Mouse (Mus musculus) kidney, adult 9 months (tissue): ENCODE results near the gene Gm21704.
"Not testable (repeated sequence)": the region's sequence is repeated elsewhere in the genome, so short reads cannot be mapped to it uniquely, and the experiment has no call there.

Experiments
- DNase-seq: peaks from one replicate; pipeline ENCODE4 v3.0.0; 2022

Gene Gm21704

DNA sequence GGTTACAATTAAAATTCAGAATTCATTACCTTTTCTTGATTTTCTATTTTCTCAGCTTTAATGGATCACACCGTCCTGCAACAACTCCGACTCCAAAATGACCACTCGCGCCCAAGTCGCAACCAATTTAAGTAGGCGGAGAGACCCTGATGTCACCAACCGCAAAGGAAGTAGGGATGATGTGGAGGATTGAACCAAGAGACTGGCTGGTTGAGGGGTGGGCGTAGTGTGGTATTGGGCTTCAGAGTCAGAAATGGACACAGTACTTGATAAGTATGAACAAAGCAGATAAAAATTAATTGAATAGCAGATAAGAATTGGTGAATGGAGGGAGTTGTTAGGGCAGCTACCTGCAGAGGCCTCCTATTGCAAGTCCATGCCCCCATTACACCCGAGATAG is at the start of gene Gm21704, which contains the start of gene Gm21708:
Gene Gm21704 (minus strand): TSS at position 101 of the 400 bp plus-strand sequence.
Gene Gm21708 (minus strand): TSS at position 101 of the 400 bp plus-strand sequence.
- DNase-seq = not testable (repeated sequence)

- not testable (repeated sequence) for DNase-seq
Observed at GRCm38 (mm10) chrY:3345229-3345628, 64.7 kb downstream of the Gm21704 start, which contains the start of gene Gm21693. Gene Gm21693 (minus strand): TSS chrY:3345329.

DNA sequence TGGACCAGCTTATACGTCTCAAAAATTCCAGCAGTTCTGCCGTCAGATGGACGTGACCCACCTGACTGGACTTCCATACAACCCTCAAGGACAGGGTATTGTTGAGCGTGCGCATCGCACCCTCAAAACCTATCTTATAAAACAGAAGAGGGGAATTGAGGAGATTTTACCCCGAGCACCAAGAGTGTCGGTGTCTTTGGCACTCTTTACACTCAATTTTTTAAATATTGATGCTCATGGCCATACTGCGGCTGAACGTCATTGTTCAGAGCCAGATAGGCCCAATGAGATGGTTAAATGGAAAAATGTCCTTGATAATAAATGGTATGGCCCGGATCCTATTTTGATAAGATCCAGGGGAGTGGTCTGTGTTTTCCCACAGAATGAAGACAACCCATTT is 69.3 kb downstream of the Gm21704 start:
- peak; percentile 17 for DNase-seq
